Mouse (Mus musculus): ENCODE results near the gene Treh. TPM values are rescaled to one million over a fixed set of nuclear protein-coding genes. Genes with fewer than 3 reads are reported as not detected.
A peak's percentile ranks its signal among the peaks of the same experiment; 100 is the strongest.

Treh gene
- total RNA-seq, 2 experiments from 2014 or later = 0.16 TPM; not detected in 1

- no peak for TF ChIP-seq CTCF (IDR thresholded peaks at IDR 0.05)
- H3K27ac ChIP-seq = peak overlapping the region; percentile 44
- peak overlapping the region; percentile 78 for H3K4me3 ChIP-seq
- intact Hi-C loops (cut with DNase I) = no loop called here
- no peak for DNase-seq (ENCODE audit: extremely low spot score in 1 of 2, low spot score in 2 of 2)
These were observed 46.8 kb downstream of the Treh start for GRCm38 (mm10) chr9:44719632-44720357.

GRCm38 (mm10) chr9:44720358-44721153, 47.5 kb downstream of the Treh start:
- no peak for TF ChIP-seq CTCF (IDR thresholded peaks at IDR 0.05)
- DNase-seq (ENCODE audit: extremely low spot score in 1 of 2, low spot score in 2 of 2) = no peak
- intact Hi-C loops (cut with DNase I) = no loop called here
- peak overlapping the region; percentile 78 for H3K4me3 ChIP-seq
- peak overlapping the region; percentile 88 for H3K27ac ChIP-seq

GRCm38 (mm10) chr9:44721154-44721876, 48.3 kb downstream of the Treh start:
- peak; percentile 51 for TF ChIP-seq CTCF (IDR thresholded peaks at IDR 0.05)
- H3K4me3 ChIP-seq = peak overlapping the region; percentile 78
- intact Hi-C loops (cut with DNase I) = no loop called here
- peak; percentile 81 to 86 for DNase-seq (ENCODE audit: extremely low spot score in 1 of 2, low spot score in 2 of 2)
- peak overlapping the region; percentile 88 for H3K27ac ChIP-seq

GRCm38 (mm10) chr9:44721877-44722186, 48.8 kb downstream of the Treh start:
- H3K27ac ChIP-seq = 0 out of 2 replicates have a peak overlapping the region, but pooled peaks have one; percentile 38
- intact Hi-C loops (cut with DNase I) = no loop called here
- TF ChIP-seq CTCF (IDR thresholded peaks at IDR 0.05) = no peak
- no peak for DNase-seq (ENCODE audit: extremely low spot score in 1 of 2, low spot score in 2 of 2)
- no peak overlapping the region for H3K4me3 ChIP-seq

GRCm38 (mm10) chr9:44722575-44722974, 49.5 kb downstream of the Treh start:
- intact Hi-C loops (cut with DNase I) = no loop called here

GRCm38 (mm10) chr9:44723008-44723407, 50.0 kb downstream of the Treh start:
- no peak for TF ChIP-seq CTCF (IDR thresholded peaks at IDR 0.05)
- no peak overlapping the region; the same call in 1 of the 2 replicates for H3K27ac ChIP-seq
- intact Hi-C loops (cut with DNase I) = no loop called here
- H3K4me3 ChIP-seq = no peak overlapping the region
- no peak for DNase-seq (ENCODE audit: extremely low spot score in 1 of 2, low spot score in 2 of 2)

More at GRCm38 (mm10) chr9:44722575-44722974, 49.5 kb downstream of the Treh start:
- TF ChIP-seq CTCF (IDR thresholded peaks at IDR 0.05) = no peak
- no peak overlapping the region for H3K4me3 ChIP-seq
- no peak overlapping the region for H3K27ac ChIP-seq
- no peak for DNase-seq (ENCODE audit: extremely low spot score in 1 of 2, low spot score in 2 of 2)

- TF ChIP-seq CTCF (IDR thresholded peaks at IDR 0.05) = no peak
- intact Hi-C loops (cut with DNase I) = no loop called here
- Histone ChIP-seq H3K27ac (peak overlapping the region; percentile 3), H3K4me3 (no peak overlapping the region)
- DNase-seq (ENCODE audit: extremely low spot score in 1 of 2, low spot score in 2 of 2) = no peak
These were observed 50.5 kb downstream of the Treh start for GRCm38 (mm10) chr9:44723521-44724041.

GRCm38 (mm10) chr9:44724223-44724622, 51.2 kb downstream of the Treh start:
- no peak for TF ChIP-seq CTCF (IDR thresholded peaks at IDR 0.05)
- Histone ChIP-seq H3K4me3 (no peak overlapping the region), H3K27ac (peak overlapping the region; percentile 3)
- DNase-seq (ENCODE audit: extremely low spot score in 1 of 2, low spot score in 2 of 2) = no peak
- intact Hi-C loops (cut with DNase I) = no loop called here

- no peak overlapping the region for H3K27ac ChIP-seq
- intact Hi-C loops (cut with DNase I) = no loop called here
- no peak overlapping the region for H3K4me3 ChIP-seq
- TF ChIP-seq CTCF (IDR thresholded peaks at IDR 0.05) = no peak
- no peak for DNase-seq (ENCODE audit: extremely low spot score in 1 of 2, low spot score in 2 of 2)
These were observed 51.6 kb downstream of the Treh start for GRCm38 (mm10) chr9:44724665-44725064.

GRCm38 (mm10) chr9:44726431-44727146, 53.6 kb downstream of the Treh start:
- intact Hi-C loops (cut with DNase I) = no loop called here
- TF ChIP-seq CTCF (IDR thresholded peaks at IDR 0.05) = no peak
- no peak for DNase-seq (ENCODE audit: extremely low spot score in 1 of 2, low spot score in 2 of 2)
- Histone ChIP-seq H3K27ac (no peak overlapping the region), H3K4me3 (no peak overlapping the region)

- intact Hi-C loops (cut with DNase I) = no loop called here
- H3K27ac ChIP-seq = no peak overlapping the region
- DNase-seq (ENCODE audit: extremely low spot score in 1 of 2, low spot score in 2 of 2) = no peak
- no peak for TF ChIP-seq CTCF (IDR thresholded peaks at IDR 0.05)
- no peak overlapping the region for H3K4me3 ChIP-seq
These were observed 54.4 kb downstream of the Treh start for GRCm38 (mm10) chr9:44727441-44727840.

All from left cerebral cortex, adult 2 months (tissue).